Mouse (Mus musculus): ENCODE results near the gene Rbms3.

Gene Rbms3

GRCm38 (mm10) chr9:117187116-117188034 is 442.3 kb downstream of the Rbms3 start:
- DNase-seq (ENCODE audit: low read depth, low spot score) = no peak

- DNase-seq (ENCODE audit: low read depth, low spot score) = no peak
Observed at GRCm38 (mm10) chr9:117180658-117181057, 449.1 kb downstream of the Rbms3 start.

GRCm38 (mm10) chr9:117178366-117178765 is 451.3 kb downstream of the Rbms3 start:
- DNase-seq (ENCODE audit: low read depth, low spot score) = no peak

GRCm38 (mm10) chr9:117172526-117172925 is 457.2 kb downstream of the Rbms3 start:
- no peak for DNase-seq (ENCODE audit: low read depth, low spot score)

- DNase-seq (ENCODE audit: low read depth, low spot score) = no peak
Observed at GRCm38 (mm10) chr9:117169196-117169595, 460.5 kb downstream of the Rbms3 start.

GRCm38 (mm10) chr9:117163143-117163542 is 466.6 kb downstream of the Rbms3 start:
- DNase-seq (ENCODE audit: low read depth, low spot score) = no peak

- no peak for DNase-seq (ENCODE audit: low read depth, low spot score)
Observed at GRCm38 (mm10) chr9:117161150-117161549, 468.6 kb downstream of the Rbms3 start.

GRCm38 (mm10) chr9:117156330-117156905 is 473.3 kb downstream of the Rbms3 start:
- no peak for DNase-seq (ENCODE audit: low read depth, low spot score)

GRCm38 (mm10) chr9:117154590-117154989 is 475.1 kb downstream of the Rbms3 start:
- no peak for DNase-seq (ENCODE audit: low read depth, low spot score)

- DNase-seq (ENCODE audit: low read depth, low spot score) = peak; percentile 69
Observed at GRCm38 (mm10) chr9:117153686-117154274, 475.9 kb downstream of the Rbms3 start.

- DNase-seq (ENCODE audit: low read depth, low spot score) = no peak
Observed at GRCm38 (mm10) chr9:117151951-117152350, 477.8 kb downstream of the Rbms3 start.

GRCm38 (mm10) chr9:117144057-117144723 is 485.5 kb downstream of the Rbms3 start:
- DNase-seq (ENCODE audit: low read depth, low spot score) = no peak

GRCm38 (mm10) chr9:117139971-117140370 is 489.7 kb downstream of the Rbms3 start:
- DNase-seq (ENCODE audit: low read depth, low spot score) = no peak

- no peak for DNase-seq (ENCODE audit: low read depth, low spot score)
Observed at GRCm38 (mm10) chr9:117136410-117136809, 493.3 kb downstream of the Rbms3 start.

- no peak for DNase-seq (ENCODE audit: low read depth, low spot score)
Observed at GRCm38 (mm10) chr9:117134043-117134442, 495.7 kb downstream of the Rbms3 start.

- DNase-seq (ENCODE audit: low read depth, low spot score) = no peak
Observed at GRCm38 (mm10) chr9:117126816-117127215, 502.9 kb downstream of the Rbms3 start.

GRCm38 (mm10) chr9:117125844-117126243 is 503.9 kb downstream of the Rbms3 start:
- DNase-seq (ENCODE audit: low read depth, low spot score) = no peak

GRCm38 (mm10) chr9:117121572-117121971 is 508.1 kb downstream of the Rbms3 start:
- DNase-seq (ENCODE audit: low read depth, low spot score) = no peak

GRCm38 (mm10) chr9:117117181-117117729 is 512.5 kb downstream of the Rbms3 start:
- no peak for DNase-seq (ENCODE audit: low read depth, low spot score)

- no peak for DNase-seq (ENCODE audit: low read depth, low spot score)
Observed at GRCm38 (mm10) chr9:117115609-117116008, 514.1 kb downstream of the Rbms3 start.

- peak; percentile 17 for DNase-seq (ENCODE audit: low read depth, low spot score)
Observed at GRCm38 (mm10) chr9:117113592-117113991, 516.1 kb downstream of the Rbms3 start.

GRCm38 (mm10) chr9:117107926-117108325 is 521.8 kb downstream of the Rbms3 start:
- no peak for DNase-seq (ENCODE audit: low read depth, low spot score)
